Mouse (Mus musculus): Measurements from ENCODE around the gene Hist2h2be. TPM values are rescaled to one million over a fixed set of nuclear protein-coding genes. Genes with fewer than 3 reads are reported as not detected.

Gene Hist2h2be
- polyA plus RNA-seq, 1 experiment from 2014 or later: 11.1 TPM

DNA sequence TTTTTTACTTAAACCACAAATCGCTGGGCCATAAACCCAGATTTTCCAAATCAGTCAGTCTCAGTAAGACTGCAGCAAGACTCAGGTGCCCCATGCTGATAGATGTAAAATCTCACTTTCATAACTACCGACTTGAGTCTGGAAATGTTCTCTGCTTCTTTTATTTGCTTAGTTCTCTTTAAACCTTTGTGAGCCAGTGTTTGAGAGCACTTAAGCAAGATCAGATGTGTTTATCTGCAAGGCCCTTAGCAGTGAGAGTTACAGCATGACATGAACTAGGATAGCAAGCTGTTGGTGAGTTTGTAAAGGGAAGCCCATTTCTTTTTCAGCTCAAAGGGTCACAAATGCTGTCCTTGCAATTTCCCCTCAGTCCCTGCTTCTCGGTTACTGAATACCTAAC is 36.3 kb downstream of the Hist2h2be start:
- Histone ChIP-seq H3K27ac (ENCODE audit: low read length) (no peak overlapping the region), H3K36me3 (ENCODE audit: insufficient read depth, low read length) (no peaks in the 10 kb centered on the region), H3K4me2 (replicated peaks; ENCODE audit: low read depth, low read length) (no peak overlapping the region), H3K27me3 (ENCODE audit: insufficient read depth, low read length) (no peaks in the 10 kb centered on the region), H3K9me3 (ENCODE audit: low read length) (no peaks in the 10 kb centered on the region), H3K9ac (replicated peaks; ENCODE audit: low read length) (no peak overlapping the region), H3K4me1 (ENCODE audit: insufficient read depth, low read length) (peaks cover 16% of the 10 kb centered on the region), H3K4me3 (ENCODE audit: low read length) (no peak overlapping the region)
- 74% methylated on average over 3 of the region's 3 CpGs for WGBS
- no peak for ATAC-seq (ENCODE audit: low FRiP score, low TSS enrichment)

DNA sequence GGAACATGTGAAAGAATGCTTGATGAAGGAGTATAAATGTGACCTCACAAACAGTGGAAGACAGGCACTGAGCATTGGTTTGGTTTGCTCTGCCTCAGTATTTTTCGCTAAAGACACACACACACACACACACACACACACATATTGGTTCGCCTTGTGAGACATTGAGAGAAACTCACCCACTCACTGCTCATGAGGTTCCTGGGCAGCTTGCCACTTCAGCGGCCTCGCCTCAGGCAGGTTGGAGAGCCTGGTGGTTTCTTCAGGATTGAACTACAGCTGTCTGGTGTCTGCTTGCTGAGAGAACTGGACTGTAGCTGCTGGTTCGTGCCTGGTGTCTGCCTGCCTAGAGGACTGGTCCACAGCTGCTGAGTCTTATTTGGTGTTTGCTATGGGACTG is 39.3 kb downstream of the Hist2h2be start:
- no peaks in the 10 kb centered on the region for H3K36me3 ChIP-seq (ENCODE audit: insufficient read depth, low read length)
- H3K9ac ChIP-seq (replicated peaks; ENCODE audit: low read length): no peak overlapping the region
- no peak overlapping the region for H3K27ac ChIP-seq (ENCODE audit: low read length)
- WGBS: 91% methylated on average over 5 of the region's 5 CpGs
- H3K4me1 ChIP-seq (ENCODE audit: insufficient read depth, low read length): peaks cover 25% of the 10 kb centered on the region
- no peak overlapping the region for H3K4me2 ChIP-seq (replicated peaks; ENCODE audit: low read depth, low read length)
- no peaks in the 10 kb centered on the region for H3K27me3 ChIP-seq (ENCODE audit: insufficient read depth, low read length)
- H3K9me3 ChIP-seq (ENCODE audit: low read length): no peaks in the 10 kb centered on the region
- no peak for ATAC-seq (ENCODE audit: low FRiP score, low TSS enrichment)
- H3K4me3 ChIP-seq (ENCODE audit: low read length): no peak overlapping the region

- Histone ChIP-seq H3K9me3 (ENCODE audit: low read length) (no peaks in the 10 kb centered on the region), H3K4me2 (replicated peaks; ENCODE audit: low read depth, low read length) (peak overlapping the region; percentile 79), H3K4me1 (ENCODE audit: insufficient read depth, low read length) (peaks cover 20% of the 10 kb centered on the region), H3K27ac (ENCODE audit: low read length) (peak overlapping the region; percentile 99), H3K9ac (replicated peaks; ENCODE audit: low read length) (peak overlapping the region; percentile 85), H3K36me3 (ENCODE audit: insufficient read depth, low read length) (no peaks in the 10 kb centered on the region), H3K27me3 (ENCODE audit: insufficient read depth, low read length) (no peaks in the 10 kb centered on the region), H3K4me3 (ENCODE audit: low read length) (peak overlapping the region; percentile 55)
- WGBS: 60% methylated on average over 3 of the region's 3 CpGs
- ATAC-seq (ENCODE audit: low FRiP score, low TSS enrichment): no peak
Observed at GRCm38 (mm10) chr3:96261623-96262022, 40.7 kb downstream of the Hist2h2be start.

DNA sequence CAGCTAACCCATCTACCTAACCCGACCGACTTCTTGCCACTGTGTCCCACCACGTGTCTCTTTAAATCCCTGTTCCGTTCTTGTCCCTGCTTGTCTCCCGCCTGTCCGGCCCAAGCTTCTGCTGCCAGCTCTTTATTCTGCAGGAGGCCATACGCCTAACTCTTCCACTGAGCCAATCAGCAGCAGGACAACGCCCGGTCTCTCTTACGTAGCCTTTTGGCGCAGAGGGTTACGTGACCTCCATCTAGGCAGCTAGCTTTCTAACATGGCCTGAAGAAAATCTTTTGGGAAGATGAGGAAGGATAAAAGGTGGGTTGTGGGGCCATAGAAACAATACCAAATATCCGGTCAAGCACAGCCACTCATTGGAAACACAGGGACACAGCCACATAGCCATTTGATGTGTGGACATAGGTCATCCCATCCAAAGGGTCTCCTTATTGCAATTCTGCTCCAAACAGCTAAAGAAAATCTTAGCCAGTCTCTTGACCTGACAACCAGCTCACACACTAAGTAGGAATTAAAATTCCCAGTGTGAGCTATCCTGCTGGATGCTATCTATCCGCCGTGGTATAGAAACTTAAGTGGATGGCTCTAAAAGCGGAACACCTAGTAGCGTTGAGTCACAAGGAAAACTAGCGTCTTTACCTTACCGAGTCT is 41.4 kb downstream of the Hist2h2be start:
- no peaks in the 10 kb centered on the region for H3K36me3 ChIP-seq (ENCODE audit: insufficient read depth, low read length)
- no peaks in the 10 kb centered on the region for H3K9me3 ChIP-seq (ENCODE audit: low read length)
- WGBS: under 1% methylated on average over 19 of the region's 19 CpGs
- no peaks in the 10 kb centered on the region for H3K27me3 ChIP-seq (ENCODE audit: insufficient read depth, low read length)
- H3K4me1 ChIP-seq (ENCODE audit: insufficient read depth, low read length): peaks cover 23% of the 10 kb centered on the region
- H3K4me3 ChIP-seq (ENCODE audit: low read length): peak overlapping the region; percentile 55
- peak overlapping the region; percentile 99 for H3K27ac ChIP-seq (ENCODE audit: low read length)
- H3K9ac ChIP-seq (replicated peaks; ENCODE audit: low read length): peak overlapping the region; percentile 85
- ATAC-seq (ENCODE audit: low FRiP score, low TSS enrichment): peak; percentile 87
- peak overlapping the region; percentile 79 for H3K4me2 ChIP-seq (replicated peaks; ENCODE audit: low read depth, low read length)

DNA sequence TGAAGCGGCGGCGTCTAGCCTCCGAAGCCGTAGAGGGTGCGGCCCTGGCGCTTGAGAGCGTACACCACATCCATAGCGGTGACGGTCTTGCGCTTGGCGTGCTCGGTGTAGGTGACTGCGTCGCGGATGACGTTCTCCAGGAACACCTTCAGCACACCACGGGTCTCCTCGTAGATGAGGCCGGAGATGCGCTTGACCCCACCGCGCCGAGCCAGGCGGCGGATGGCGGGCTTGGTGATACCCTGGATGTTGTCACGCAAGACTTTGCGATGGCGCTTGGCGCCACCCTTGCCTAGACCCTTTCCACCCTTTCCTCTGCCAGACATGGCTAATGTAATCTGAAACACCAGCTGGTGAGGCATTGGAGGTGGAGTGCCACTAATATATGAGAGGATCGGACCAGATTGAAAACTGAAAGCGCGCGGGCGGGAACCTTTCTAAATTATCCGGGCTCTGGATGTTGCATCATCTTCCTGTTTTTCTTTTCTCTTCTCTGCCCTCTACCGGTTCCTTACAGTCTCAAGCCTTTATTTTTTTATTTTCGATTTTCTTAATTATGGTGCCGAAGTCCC is 42.1 kb downstream of the Hist2h2be start, which contains the start of gene Hist2h4:
Gene Hist2h4, minus strand, starts transcription at position 333 of the 572 bp plus-strand sequence.
- Histone ChIP-seq H3K27me3 (ENCODE audit: insufficient read depth, low read length) (no peaks in the 10 kb centered on the region), H3K9me3 (ENCODE audit: low read length) (no peaks in the 10 kb centered on the region), H3K4me2 (replicated peaks; ENCODE audit: low read depth, low read length) (peak within 1 kb of the TSS; percentile 79), H3K4me1 (ENCODE audit: insufficient read depth, low read length) (peaks cover 30% of the 10 kb centered on the region), H3K36me3 (ENCODE audit: insufficient read depth, low read length) (no peaks in the 10 kb centered on the region), H3K9ac (replicated peaks; ENCODE audit: low read length) (peak within 1 kb of the TSS; percentile 85), H3K27ac (ENCODE audit: low read length) (peak within 1 kb of the TSS; percentile 99), H3K4me3 (ENCODE audit: low read length) (peak within 1 kb of the TSS; percentile 55)
- under 1% methylated on average over 40 of the region's 40 CpGs for WGBS
- peak; percentile 90 for ATAC-seq (ENCODE audit: low FRiP score, low TSS enrichment)

- Histone ChIP-seq H3K27ac (ENCODE audit: low read length) (peak overlapping the region; percentile 99), H3K4me3 (ENCODE audit: low read length) (peak overlapping the region; percentile 55), H3K9ac (replicated peaks; ENCODE audit: low read length) (peak overlapping the region; percentile 71), H3K4me1 (ENCODE audit: insufficient read depth, low read length) (peaks cover 32% of the 10 kb centered on the region), H3K27me3 (ENCODE audit: insufficient read depth, low read length) (no peaks in the 10 kb centered on the region), H3K4me2 (replicated peaks; ENCODE audit: low read depth, low read length) (peak overlapping the region; percentile 79), H3K9me3 (ENCODE audit: low read length) (no peaks in the 10 kb centered on the region), H3K36me3 (ENCODE audit: insufficient read depth, low read length) (no peaks in the 10 kb centered on the region)
- peak; percentile 40; the same call in 1 of the 2 replicates for ATAC-seq (ENCODE audit: low FRiP score, low TSS enrichment)
- WGBS: 4% methylated on average over 27 of the region's 27 CpGs
Observed at GRCm38 (mm10) chr3:96263558-96264403, 42.9 kb downstream of the Hist2h2be start.

DNA sequence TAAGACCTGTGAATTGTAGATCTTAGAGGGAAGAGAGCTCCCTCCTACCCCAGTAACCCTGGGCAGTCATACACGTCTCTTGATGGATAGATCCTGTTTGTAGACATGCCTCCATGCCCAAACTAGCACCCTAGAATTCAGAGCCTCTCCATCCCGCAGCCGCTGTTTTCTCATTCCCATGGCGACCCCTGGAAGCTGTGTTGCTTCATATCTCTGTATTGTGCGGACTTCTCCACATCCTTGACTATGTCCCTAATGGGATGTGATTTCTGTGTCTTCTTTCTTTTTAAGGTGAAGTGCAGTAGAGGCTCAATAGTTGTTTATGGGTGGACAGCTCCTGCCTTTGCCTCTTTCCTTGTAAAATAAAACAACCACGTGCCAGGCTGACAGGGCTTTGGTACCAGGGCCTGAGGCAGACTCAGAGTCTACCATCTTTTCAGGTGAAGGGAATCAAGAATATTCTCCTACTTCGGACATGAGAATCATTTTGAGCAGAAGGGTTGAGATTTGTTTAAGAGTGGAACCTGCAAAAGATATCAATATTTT is 43.6 kb downstream of the Hist2h2be start:
- Histone ChIP-seq H3K9me3 (ENCODE audit: low read length) (no peaks in the 10 kb centered on the region), H3K4me1 (ENCODE audit: insufficient read depth, low read length) (peaks cover 32% of the 10 kb centered on the region), H3K4me2 (replicated peaks; ENCODE audit: low read depth, low read length) (peak overlapping the region; percentile 79), H3K27me3 (ENCODE audit: insufficient read depth, low read length) (no peaks in the 10 kb centered on the region), H3K27ac (ENCODE audit: low read length) (peak overlapping the region; percentile 99), H3K36me3 (ENCODE audit: insufficient read depth, low read length) (no peaks in the 10 kb centered on the region), H3K9ac (replicated peaks; ENCODE audit: low read length) (peak overlapping the region; percentile 71), H3K4me3 (ENCODE audit: low read length) (peak overlapping the region; percentile 55)
- 72% methylated on average over 7 of the region's 7 CpGs for WGBS
- no peak for ATAC-seq (ENCODE audit: low FRiP score, low TSS enrichment)

DNA sequence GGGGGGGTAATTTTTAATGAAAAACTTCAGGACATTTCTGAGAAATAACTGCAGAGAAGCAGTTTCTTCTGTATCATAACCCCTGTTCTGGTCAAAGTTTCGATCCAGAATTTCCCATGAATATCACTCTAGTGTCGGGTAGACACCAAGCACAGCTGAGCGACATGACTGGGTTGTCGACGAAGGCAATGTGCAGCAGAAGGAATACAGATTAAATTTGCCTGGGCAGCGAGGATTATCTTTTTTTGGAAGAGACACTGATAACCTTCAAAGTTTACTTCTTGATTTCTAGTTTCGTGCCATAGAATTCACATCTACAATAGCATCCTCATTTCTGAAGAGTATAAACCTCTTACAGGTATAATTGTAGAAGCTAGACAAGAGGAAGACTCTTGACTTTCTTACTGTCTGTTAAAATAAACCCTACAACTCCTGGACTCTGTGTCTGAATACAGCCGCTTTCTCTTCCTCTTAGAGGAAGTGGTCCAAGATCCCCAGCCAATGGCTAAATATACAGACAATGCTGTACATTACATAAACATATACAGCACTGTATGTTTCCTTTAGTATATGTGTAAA is 45.3 kb downstream of the Hist2h2be start:
- Histone ChIP-seq H3K27me3 (ENCODE audit: insufficient read depth, low read length) (no peaks in the 10 kb centered on the region), H3K36me3 (ENCODE audit: insufficient read depth, low read length) (no peaks in the 10 kb centered on the region), H3K4me1 (ENCODE audit: insufficient read depth, low read length) (peaks cover 32% of the 10 kb centered on the region), H3K9me3 (ENCODE audit: low read length) (no peaks in the 10 kb centered on the region), H3K9ac (replicated peaks; ENCODE audit: low read length) (no peak overlapping the region), H3K27ac (ENCODE audit: low read length) (no peak overlapping the region), H3K4me2 (replicated peaks; ENCODE audit: low read depth, low read length) (no peak overlapping the region), H3K4me3 (ENCODE audit: low read length) (no peak overlapping the region)
- no peak for ATAC-seq (ENCODE audit: low FRiP score, low TSS enrichment)
- 90% methylated on average over 8 of the region's 8 CpGs for WGBS

DNA sequence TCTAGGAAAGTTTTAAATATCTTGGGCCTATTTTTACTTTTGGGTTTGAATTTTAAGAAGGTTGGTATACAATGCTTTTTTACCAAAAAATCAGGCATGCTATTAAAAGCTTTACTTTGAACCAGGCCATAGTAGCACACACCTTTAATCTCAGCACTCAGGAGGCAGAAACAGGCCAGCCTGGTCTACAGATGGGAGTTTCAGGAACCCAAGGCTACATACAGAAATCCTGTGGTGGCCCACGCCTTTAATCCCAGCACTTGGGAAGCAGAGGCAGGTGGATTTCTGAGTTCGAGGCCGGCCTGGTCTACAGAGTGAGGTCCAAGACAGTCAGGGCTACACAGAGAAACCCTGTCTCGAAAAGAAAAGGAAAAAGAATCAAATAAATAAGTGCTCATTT is 46.6 kb downstream of the Hist2h2be start:
- peak overlapping the region; percentile 97 for H3K27ac ChIP-seq (ENCODE audit: low read length)
- H3K27me3 ChIP-seq (ENCODE audit: insufficient read depth, low read length): no peaks in the 10 kb centered on the region
- H3K9me3 ChIP-seq (ENCODE audit: low read length): no peaks in the 10 kb centered on the region
- H3K4me2 ChIP-seq (replicated peaks; ENCODE audit: low read depth, low read length): 0 out of 2 replicates have a peak overlapping the region, but pooled peaks have one; percentile 50
- no peak overlapping the region for H3K4me3 ChIP-seq (ENCODE audit: low read length)
- peak overlapping the region; percentile 26 for H3K9ac ChIP-seq (replicated peaks; ENCODE audit: low read length)
- H3K4me1 ChIP-seq (ENCODE audit: insufficient read depth, low read length): peaks cover 24% of the 10 kb centered on the region
- 76% methylated on average over 4 of the region's 4 CpGs for WGBS
- no peaks in the 10 kb centered on the region for H3K36me3 ChIP-seq (ENCODE audit: insufficient read depth, low read length)
- ATAC-seq (ENCODE audit: low FRiP score, low TSS enrichment): no peak
